23 mouse cellular contexts compared by ENCODE assay signal in the genomic region with DNA sequence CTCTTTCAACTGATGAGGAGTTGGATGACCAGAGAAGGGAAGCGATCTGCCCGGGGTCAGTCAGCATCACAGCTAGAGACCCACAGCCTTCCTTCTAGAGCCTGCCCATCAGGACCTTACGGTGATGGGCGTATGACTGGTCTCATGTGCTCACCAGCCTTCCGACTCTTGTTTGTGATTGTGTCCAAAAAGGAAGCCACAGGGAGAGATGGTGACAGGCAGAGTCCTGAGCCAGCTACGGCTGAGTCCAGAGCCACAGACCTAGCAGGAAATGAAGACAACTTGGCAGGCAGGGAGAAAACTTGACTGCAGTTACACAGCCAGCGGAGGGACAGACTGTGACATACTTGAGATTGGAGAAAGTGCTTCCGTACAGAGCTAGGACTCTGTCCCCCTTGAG.
DNase-seq lines count a peak whose midpoint lies in the region; ATAC-seq and TF ChIP-seq lines count a peak whose summit lies in the region.
"Had no signal": no experiment of that assay in that cellular context is flagged by ENCODE, and none has a peak within 500 bp of the region (broad histone marks: within the 10 kb centered on the region; RNA-seq: fewer than 3 reads in every experiment).

No protein-coding gene starts in this region.

- no peak for TF ChIP-seq EP300 in heart, postnatal 0 days (IDR thresholded peaks at IDR 0.05; ENCODE audit: low read depth)
- TF ChIP-seq EP300 in liver, postnatal 0 days (IDR thresholded peaks at IDR 0.05; ENCODE audit: low read depth), result no peak

- no peaks in the 10 kb centered on the region for H3K36me3 ChIP-seq in heart, postnatal 0 days (replicated peaks; ENCODE audit: control insufficient read depth, insufficient read depth, low read length)
- no peaks in the 10 kb centered on the region for H3K36me3 ChIP-seq in liver, postnatal 0 days (replicated peaks; ENCODE audit: insufficient read depth, low read length)
- no peaks in the 10 kb centered on the region for H3K36me3 ChIP-seq in liver, embryonic 11.5 days (ENCODE audit: control insufficient read depth, insufficient read depth, low read length)
- H3K36me3 ChIP-seq in forebrain, embryonic 14.5 days (ENCODE audit: control insufficient read depth, insufficient read depth, low read length), result no peaks in the 10 kb centered on the region
- H3K36me3 ChIP-seq: heart, embryonic 13.5 days; hindbrain, embryonic 10.5 days; intestine, embryonic 15.5 days; limb, embryonic 13.5 days; liver, embryonic 15.5 days; midbrain, embryonic 10.5 days; stomach, embryonic 15.5 days had no signal

- ATAC-seq in heart, postnatal 0 days (ENCODE audit: insufficient read depth, low read depth), result 0 out of 2 replicates have a peak, but pooled peaks have one; percentile 24
- ATAC-seq in liver, postnatal 0 days, result no peak
- no peak for ATAC-seq in liver, embryonic 11.5 days (replicated peaks; ENCODE audit: low FRiP score)
- no peak for ATAC-seq in forebrain, embryonic 14.5 days
- ATAC-seq: forebrain, embryonic 13.5 days; hindbrain, embryonic 16.5 days; intestine, embryonic 15.5 days had no signal

- H3K4me3 ChIP-seq in heart, postnatal 0 days (ENCODE audit: low read depth, low read length), result no peak overlapping the region
- no peak overlapping the region for H3K4me3 ChIP-seq in liver, postnatal 0 days (ENCODE audit: low read depth, low read length)
- H3K4me3 ChIP-seq in liver, embryonic 11.5 days (ENCODE audit: low read depth, low read length), result no peak overlapping the region
- H3K4me3 ChIP-seq in brown adipose tissue, adult 24 weeks (ENCODE audit: insufficient read depth, low read depth, low read length), result peak overlapping the region; percentile 19
- no peak overlapping the region for H3K4me3 ChIP-seq in forebrain, embryonic 14.5 days (ENCODE audit: low read depth, low read length)
- H3K4me3 ChIP-seq: forebrain, embryonic 13.5 days; gastrocnemius, adult 2 months; heart, embryonic 13.5 days; hindbrain, embryonic 10.5 days; intestine, embryonic 15.5 days; limb, embryonic 13.5 days; liver, embryonic 15.5 days; midbrain, embryonic 10.5 days; stomach, embryonic 15.5 days had no signal

- no peaks in the 10 kb centered on the region for H3K27me3 ChIP-seq in heart, postnatal 0 days (ENCODE audit: control insufficient read depth, insufficient read depth, low read length)
- no peaks in the 10 kb centered on the region for H3K27me3 ChIP-seq in liver, postnatal 0 days (ENCODE audit: insufficient read depth, low read length)
- no peaks in the 10 kb centered on the region for H3K27me3 ChIP-seq in liver, embryonic 11.5 days (replicated peaks; ENCODE audit: control insufficient read depth, insufficient read depth, low read length)
- H3K27me3 ChIP-seq in forebrain, embryonic 14.5 days (replicated peaks; ENCODE audit: control insufficient read depth, insufficient read depth, low read length), result no peaks in the 10 kb centered on the region
- H3K27me3 ChIP-seq: forebrain, embryonic 13.5 days; heart, embryonic 13.5 days; intestine, embryonic 15.5 days; liver, embryonic 15.5 days; stomach, embryonic 15.5 days had no signal

- no peak overlapping the region for H3K4me2 ChIP-seq in heart, postnatal 0 days (ENCODE audit: low read depth, low read length)
- no peak overlapping the region for H3K4me2 ChIP-seq in liver, postnatal 0 days (ENCODE audit: low read depth, low read length)
- H3K4me2 ChIP-seq in liver, embryonic 11.5 days, result no peak overlapping the region
- H3K4me2 ChIP-seq in forebrain, embryonic 14.5 days (ENCODE audit: low read length), result no peak overlapping the region
- H3K4me2 ChIP-seq: forebrain, embryonic 13.5 days; heart, embryonic 13.5 days; intestine, embryonic 15.5 days; limb, embryonic 13.5 days; liver, embryonic 15.5 days; stomach, embryonic 15.5 days had no signal

- no peak for DNase-seq in heart, postnatal 0 days (ENCODE audit: low spot score)
- DNase-seq in heart, postnatal 36 days, result no peak
- DNase-seq in liver, postnatal 0 days, result peak; percentile 9
- DNase-seq in liver, embryonic 11.5 days (ENCODE audit: low spot score), result no peak
- DNase-seq in 416B (ENCODE audit: low read depth), result peak; percentile 45
- DNase-seq in forebrain, embryonic 14.5 days (ENCODE audit: low spot score), result no peak
- DNase-seq: adrenal gland, postnatal 14 days; cerebellum, adult 9-10 months; gastrocnemius, adult 2 months; layer of hippocampus, adult 9-11 months; right cerebral cortex, postnatal 4 days; thymus, adult 2 months; thymus, postnatal 4 days had no signal

- WGBS in heart, postnatal 0 days, result 61% methylated on average over 8 of the region's 8 CpGs
- WGBS in liver, postnatal 0 days (ENCODE audit: insufficient replicate concordance), result 57% methylated on average over 8 of the region's 8 CpGs
- WGBS in liver, embryonic 11.5 days, result 73% methylated on average over 8 of the region's 8 CpGs
- 95% methylated on average over 8 of the region's 8 CpGs for WGBS in forebrain, embryonic 14.5 days

- intact Hi-C loops in heart, postnatal 36 days (cut with DNase I), result no loop called here

- peaks cover 6% of the 10 kb centered on the region; the same call in 1 of the 2 replicates for H3K9me3 ChIP-seq in heart, postnatal 0 days (replicated peaks; ENCODE audit: control insufficient read depth, low read length)
- H3K9me3 ChIP-seq in liver, postnatal 0 days (ENCODE audit: low read length), result no peaks in the 10 kb centered on the region
- H3K9me3 ChIP-seq in liver, embryonic 11.5 days (ENCODE audit: control insufficient read depth, low read length), result no peaks in the 10 kb centered on the region
- H3K9me3 ChIP-seq in forebrain, embryonic 14.5 days (replicated peaks; ENCODE audit: control insufficient read depth, low read length), result no peaks in the 10 kb centered on the region
- H3K9me3 ChIP-seq: forebrain, embryonic 13.5 days; intestine, embryonic 15.5 days; liver, embryonic 15.5 days; midbrain, embryonic 10.5 days; stomach, embryonic 15.5 days had no signal

- TF ChIP-seq CTCF in heart, postnatal 0 days (IDR thresholded peaks at IDR 0.05; ENCODE audit: low read depth), result no peak
- no peak for TF ChIP-seq CTCF in liver, postnatal 0 days (IDR thresholded peaks at IDR 0.05; ENCODE audit: low read depth)

- no peak overlapping the region for H3K27ac ChIP-seq in heart, postnatal 0 days (ENCODE audit: low read depth)
- H3K27ac ChIP-seq in liver, postnatal 0 days (ENCODE audit: low read depth), result no peak overlapping the region
- no peak overlapping the region for H3K27ac ChIP-seq in liver, embryonic 11.5 days (ENCODE audit: low read depth, low read length)
- H3K27ac ChIP-seq in brown adipose tissue, adult 24 weeks (replicated peaks; ENCODE audit: low read depth, low read length), result peak overlapping the region; percentile 51
- no peak overlapping the region for H3K27ac ChIP-seq in forebrain, embryonic 14.5 days (ENCODE audit: low read depth, low read length)
- H3K27ac ChIP-seq: forebrain, embryonic 13.5 days; gastrocnemius, adult 2 months; heart, embryonic 13.5 days; intestine, embryonic 15.5 days; limb, embryonic 13.5 days; liver, embryonic 15.5 days; midbrain, embryonic 10.5 days; stomach, embryonic 15.5 days had no signal

- H3K4me1 ChIP-seq in heart, postnatal 0 days (ENCODE audit: control insufficient read depth, insufficient read depth), result no peaks in the 10 kb centered on the region
- no peaks in the 10 kb centered on the region; the same call in 1 of the 2 replicates for H3K4me1 ChIP-seq in liver, postnatal 0 days (ENCODE audit: insufficient read depth)
- no peaks in the 10 kb centered on the region for H3K4me1 ChIP-seq in liver, embryonic 11.5 days (replicated peaks; ENCODE audit: control insufficient read depth, insufficient read depth, low read length)
- H3K4me1 ChIP-seq in brown adipose tissue, adult 24 weeks (ENCODE audit: control insufficient read depth, insufficient read depth, insufficient read length, low read length), result peaks cover 24% of the 10 kb centered on the region
- H3K4me1 ChIP-seq in forebrain, embryonic 14.5 days (ENCODE audit: control insufficient read depth, insufficient read depth, low read length), result no peaks in the 10 kb centered on the region
- H3K4me1 ChIP-seq: forebrain, embryonic 13.5 days; heart, embryonic 13.5 days; liver, embryonic 15.5 days had no signal

- no peak overlapping the region for H3K9ac ChIP-seq in heart, postnatal 0 days (replicated peaks; ENCODE audit: low read depth, low read length)
- H3K9ac ChIP-seq in liver, postnatal 0 days (replicated peaks), result no peak overlapping the region
- no peak overlapping the region for H3K9ac ChIP-seq in liver, embryonic 11.5 days (ENCODE audit: low read depth, low read length)
- H3K9ac ChIP-seq in forebrain, embryonic 14.5 days (ENCODE audit: low read length), result no peak overlapping the region
- H3K9ac ChIP-seq: forebrain, embryonic 13.5 days; heart, embryonic 13.5 days; intestine, embryonic 15.5 days; limb, embryonic 13.5 days; liver, embryonic 15.5 days; stomach, embryonic 15.5 days had no signal

Comparison
In these comparisons a context has a peak if more than half of its experiments do, and no peak if none do; other contexts are left out.
1. DNase-seq: peak in liver, postnatal 0 days (single experiment) and 416B (single experiment); none in heart, postnatal 0 days (single experiment), heart, postnatal 36 days (0 of 2), liver, embryonic 11.5 days (single experiment) and forebrain, embryonic 14.5 days (single experiment).